Mouse (Mus musculus) large intestine, adult 2 months (tissue): ENCODE data around the gene Zfp638. TPM values are rescaled to one million over a fixed set of nuclear protein-coding genes. Genes with fewer than 3 reads are reported as not detected.
"Not testable (repeated sequence)": the region's sequence is repeated elsewhere in the genome, so short reads cannot be mapped to it uniquely, and the experiment has no call there.

Experiments used
- DNase-seq: peaks from one replicate; pipeline ENCODE4 v3.0.0-alpha.2; 2012; ENCODE audit warnings: low read depth, low spot score
- WGBS: fragments of 180-500 bp; shearing (Covaris S2); methylation state at CpG from one replicate; pipeline ENCODE4 v1.1.7; 2018; 5-methylcytosine and 5-hydroxymethylcytosine counted together
- polyA plus RNA-seq: library from polyadenylated mRNA; depleted of rRNA; stranded (reverse); fragments of >200 nt; gene quantifications from 2 replicates; pipeline ENCODE4 v1.2.3, GENCODE M21; 2012

Zfp638 gene
- polyA plus RNA-seq, 1 experiment, result 3.1 TPM

- DNase-seq, result no peak
- WGBS, result 85% methylated on average over 4 of the region's 4 CpGs
Observed at GRCm38 (mm10) chr6:84004295-84004694, 137.4 kb downstream of the Zfp638 start.

- DNase-seq, result no peak
- 2% methylated on average over 41 of the region's 41 CpGs for WGBS
Observed at GRCm38 (mm10) chr6:84008363-84009171, 141.7 kb downstream of the Zfp638 start, which contains the start of gene Dysf. Dysf (plus strand) TSS chr6:84008590.

- DNase-seq, result no peak
- 38% methylated on average over 8 of the region's 8 CpGs for WGBS
Observed at GRCm38 (mm10) chr6:84009172-84009872, 142.4 kb downstream of the Zfp638 start.

GRCm38 (mm10) chr6:84009915-84010302, 143.0 kb downstream of the Zfp638 start:
- DNase-seq, result no peak
- 73% methylated on average over 4 of the region's 4 CpGs for WGBS

- DNase-seq, result no peak
- WGBS, result 62% methylated on average over 8 of the region's 8 CpGs
Observed at GRCm38 (mm10) chr6:84010303-84011225, 143.7 kb downstream of the Zfp638 start.

GRCm38 (mm10) chr6:84014961-84015683, 148.2 kb downstream of the Zfp638 start:
- not testable (repeated sequence) for DNase-seq
- WGBS, result 46% methylated on average over 4 of the region's 4 CpGs

GRCm38 (mm10) chr6:84016851-84017250, 149.9 kb downstream of the Zfp638 start:
- 86% methylated on average over 7 of the region's 7 CpGs for WGBS

GRCm38 (mm10) chr6:84017392-84017791, 150.5 kb downstream of the Zfp638 start:
- WGBS, result 55% methylated on average over 3 of the region's 3 CpGs
- no peak for DNase-seq

More at GRCm38 (mm10) chr6:84016851-84017250, 149.9 kb downstream of the Zfp638 start:
- no peak for DNase-seq

- no peak for DNase-seq
- WGBS, result 4% methylated on average over 28 of the region's 28 CpGs
Observed at GRCm38 (mm10) chr6:84018906-84019550, 152.1 kb downstream of the Zfp638 start.

- WGBS, result 74% methylated on average over 4 of the region's 4 CpGs
- no peak for DNase-seq
Observed at GRCm38 (mm10) chr6:84020002-84020401, 153.1 kb downstream of the Zfp638 start.

- DNase-seq, result no peak
- WGBS, result 50% methylated on average over 3 of the region's 3 CpGs
Observed at GRCm38 (mm10) chr6:84021990-84022389, 155.1 kb downstream of the Zfp638 start.

GRCm38 (mm10) chr6:84025636-84026035, 158.7 kb downstream of the Zfp638 start:
- whole genome bisulfite sequencing, result 77% methylated on average over 3 of the region's 3 CpGs
- DNase-seq, result no peak

- DNase-seq, result no peak
Observed at GRCm38 (mm10) chr6:84028791-84029190, 161.9 kb downstream of the Zfp638 start.

- no peak for DNase-seq
- 60% methylated on average over 7 of the region's 7 CpGs for WGBS
Observed at GRCm38 (mm10) chr6:84029775-84030174, 162.9 kb downstream of the Zfp638 start.

GRCm38 (mm10) chr6:84032516-84032915, 165.6 kb downstream of the Zfp638 start:
- not testable (repeated sequence) for DNase-seq
- WGBS, result 47% methylated on average over 5 of the region's 5 CpGs
